Mouse (Mus musculus) ES-CJ7 (cell line): ENCODE data around the gene Klhl42.

Source experiments
- DNase-seq: peaks from one replicate; pipeline ENCODE4 v3.0.0; 2011; ENCODE audit warnings: low read depth, low spot score

Gene Klhl42

DNA sequence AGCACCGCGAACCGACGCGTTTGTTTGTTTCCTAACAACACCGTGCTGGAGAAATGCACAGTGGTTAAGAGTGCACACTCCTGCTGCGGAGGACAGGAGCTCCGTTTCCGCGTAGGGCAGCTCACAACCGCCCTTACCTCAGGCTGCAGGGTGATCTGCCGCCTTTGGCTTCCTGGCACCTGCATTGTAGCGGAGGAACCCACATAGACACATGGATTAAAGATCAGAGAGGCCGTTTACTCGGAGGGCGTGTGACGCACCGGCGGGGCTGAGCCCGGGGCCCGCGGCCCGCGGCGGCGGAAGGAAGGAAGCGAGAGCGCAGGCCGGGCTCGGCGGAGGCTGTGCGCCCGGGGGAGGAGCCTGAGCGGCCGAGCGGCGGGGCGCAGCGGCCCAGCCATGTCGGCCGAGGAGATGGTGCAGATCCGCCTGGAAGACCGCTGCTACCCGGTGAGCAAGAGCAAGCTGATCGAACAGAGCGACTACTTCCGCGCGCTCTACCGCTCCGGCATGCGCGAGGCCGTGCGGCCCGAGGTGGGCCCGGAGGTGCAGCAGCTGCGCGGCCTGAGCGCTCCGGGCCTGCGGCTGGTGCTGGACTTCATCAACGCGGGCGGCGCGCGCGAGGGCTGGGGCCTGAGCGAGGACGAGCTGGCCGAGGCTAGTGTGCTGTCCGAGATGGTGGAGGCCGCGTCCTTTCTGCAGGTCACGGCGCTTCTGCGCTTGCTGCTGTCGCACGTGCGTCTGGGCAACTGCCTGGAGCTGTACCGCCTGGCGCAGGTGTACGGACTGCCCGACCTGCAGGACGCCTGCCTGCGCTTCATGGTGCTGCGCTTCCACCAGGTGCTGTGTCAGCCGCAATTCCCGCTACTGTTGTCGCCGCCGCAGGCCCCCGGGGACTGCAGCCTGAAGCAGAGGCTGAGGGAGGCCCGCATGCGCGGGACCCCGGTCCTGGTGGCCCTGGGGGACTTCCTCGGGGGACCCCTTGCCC lies at the start of gene Klhl42:
Gene Klhl42 (plus strand): TSS at position 244 of the 985 bp plus-strand sequence.
- peak; percentile 61 for DNase-seq

DNA sequence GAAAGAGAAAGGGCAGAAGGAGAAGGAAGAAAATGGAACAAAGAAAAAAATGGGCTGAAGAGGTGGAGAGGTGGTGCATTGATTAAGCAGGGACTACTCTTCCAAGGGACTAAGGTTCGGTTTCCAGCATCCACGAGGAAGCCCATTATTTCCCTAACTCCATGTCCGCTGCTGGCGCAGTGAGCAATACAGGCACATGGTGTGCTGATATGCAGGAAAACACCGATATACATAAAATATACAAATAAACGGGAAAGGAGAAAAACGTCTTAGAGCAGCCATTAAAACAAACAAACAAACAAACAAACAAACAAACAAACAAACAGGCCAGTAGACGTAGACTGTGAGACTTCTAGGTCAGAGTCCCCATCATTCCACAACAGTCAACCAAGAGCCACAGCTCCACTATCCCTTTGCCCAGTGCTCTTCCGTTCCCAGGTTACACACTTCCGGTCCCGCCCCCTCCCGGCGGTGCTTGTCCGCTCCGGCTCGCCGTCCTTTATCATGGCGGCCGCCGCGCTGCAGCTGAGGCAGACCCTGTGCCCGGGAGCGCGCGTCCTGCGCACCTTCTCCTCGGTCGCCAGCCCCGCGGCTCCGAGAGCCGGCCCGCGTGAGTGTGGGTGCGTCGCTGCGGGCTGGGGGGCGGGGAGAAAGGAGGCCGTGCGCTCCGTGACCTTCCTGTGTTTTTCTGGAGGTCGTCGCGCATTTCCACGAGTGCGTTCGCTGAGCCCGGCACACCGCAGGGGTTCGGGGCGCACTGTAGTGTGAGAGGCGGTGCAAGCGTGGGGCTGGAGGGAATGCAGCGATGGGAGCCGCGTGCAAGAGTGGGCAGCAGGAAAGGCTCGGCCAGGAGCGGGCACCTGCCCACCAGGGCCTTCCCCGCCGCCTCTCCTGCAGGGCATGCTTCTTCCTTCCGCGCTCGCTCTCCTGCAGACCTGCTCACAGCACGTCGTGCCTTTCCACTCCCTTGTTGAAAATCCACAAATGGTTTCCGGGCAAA lies 48.6 kb upstream of the Klhl42 start, which contains the start of gene Mrps35:
Gene Mrps35 (plus strand): TSS at position 474 of the 1,000 bp plus-strand sequence.
- DNase-seq: peak; percentile 91

DNA sequence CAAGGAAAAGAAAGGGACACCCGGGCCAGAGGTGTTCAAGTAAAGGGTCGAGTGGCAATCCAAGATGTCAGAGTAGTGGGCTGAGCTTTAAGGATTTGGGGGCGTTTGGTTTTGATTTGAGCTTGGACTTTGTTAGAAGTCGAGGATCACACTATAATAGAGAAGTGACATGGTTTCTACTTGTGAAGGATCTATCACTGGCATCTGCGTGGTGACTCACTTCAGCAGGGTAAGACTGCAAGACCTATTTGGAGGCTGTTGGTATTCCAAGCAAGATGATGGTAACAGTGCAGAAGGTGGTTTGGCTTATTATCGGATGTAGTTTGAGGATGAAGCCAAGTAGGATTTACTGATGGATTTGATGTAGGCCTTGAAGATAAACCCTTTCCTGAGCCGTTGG lies 47.5 kb upstream of the Klhl42 start:
- no peak for DNase-seq

DNA sequence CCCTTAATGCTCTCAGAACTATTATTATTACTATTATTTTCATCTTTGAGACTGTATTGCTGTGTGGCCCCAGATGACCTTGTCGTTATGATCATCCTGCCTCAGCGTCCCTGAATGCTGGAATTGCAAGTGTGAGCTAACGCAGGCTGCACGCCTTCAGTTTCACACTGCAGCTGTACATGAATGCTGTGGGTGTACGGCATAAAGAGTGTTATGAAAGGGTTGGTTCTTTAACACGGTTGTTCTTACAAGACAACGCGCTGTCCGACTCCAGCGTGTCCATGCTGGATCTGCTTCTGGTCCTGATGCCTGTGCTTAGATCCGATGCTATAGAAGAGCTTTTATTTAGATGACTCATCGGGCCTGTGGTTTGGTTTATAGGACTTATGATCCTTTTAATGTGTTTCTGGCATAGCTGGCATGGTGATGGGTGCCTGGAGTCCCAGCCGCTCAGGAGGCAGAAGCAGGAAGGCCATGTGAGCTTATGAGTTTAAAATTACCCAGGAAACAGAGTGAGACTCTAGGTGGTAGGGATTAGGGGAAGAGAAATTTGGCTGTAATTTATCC lies 41.9 kb upstream of the Klhl42 start:
- no peak for DNase-seq

DNA sequence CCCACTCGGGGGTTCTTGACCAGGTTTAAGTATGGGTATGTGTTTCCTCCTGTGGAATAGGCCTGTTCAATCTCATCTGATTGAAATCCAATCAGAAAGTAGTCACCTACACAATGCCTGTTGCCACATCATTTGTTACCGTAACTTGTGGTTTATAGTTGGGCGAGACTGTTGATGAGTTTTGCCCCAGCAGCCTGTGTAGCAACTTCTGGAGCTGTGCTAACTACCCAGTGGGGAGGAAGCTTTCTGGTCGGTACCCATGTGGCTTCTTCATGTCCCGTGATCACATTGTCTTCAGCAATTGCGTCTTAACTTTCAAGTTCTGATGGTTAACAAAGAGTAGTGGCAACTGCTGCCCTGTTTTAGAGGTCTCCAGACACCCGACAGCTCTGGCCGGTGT lies 39.5 kb upstream of the Klhl42 start:
- no peak for DNase-seq

DNA sequence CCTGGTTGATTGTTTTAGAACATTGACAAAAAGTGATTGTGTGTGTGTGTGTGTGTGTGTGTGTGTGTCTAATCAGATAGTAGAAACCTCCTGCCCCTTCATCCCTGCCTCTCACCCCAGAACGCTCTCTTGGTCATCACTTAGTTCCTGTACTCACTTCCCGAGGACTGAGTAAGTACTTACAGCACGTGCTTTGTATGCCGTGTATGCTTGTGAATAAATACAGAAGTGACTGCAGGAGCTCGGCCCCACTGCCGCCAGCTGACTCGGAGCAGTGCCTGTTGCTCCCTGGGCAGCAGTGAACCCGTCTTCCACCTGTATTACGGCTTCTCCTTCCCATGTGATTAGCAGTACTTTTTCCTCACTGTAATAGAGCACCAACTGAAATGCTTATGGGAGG lies 38.7 kb upstream of the Klhl42 start:
- DNase-seq: no peak

DNA sequence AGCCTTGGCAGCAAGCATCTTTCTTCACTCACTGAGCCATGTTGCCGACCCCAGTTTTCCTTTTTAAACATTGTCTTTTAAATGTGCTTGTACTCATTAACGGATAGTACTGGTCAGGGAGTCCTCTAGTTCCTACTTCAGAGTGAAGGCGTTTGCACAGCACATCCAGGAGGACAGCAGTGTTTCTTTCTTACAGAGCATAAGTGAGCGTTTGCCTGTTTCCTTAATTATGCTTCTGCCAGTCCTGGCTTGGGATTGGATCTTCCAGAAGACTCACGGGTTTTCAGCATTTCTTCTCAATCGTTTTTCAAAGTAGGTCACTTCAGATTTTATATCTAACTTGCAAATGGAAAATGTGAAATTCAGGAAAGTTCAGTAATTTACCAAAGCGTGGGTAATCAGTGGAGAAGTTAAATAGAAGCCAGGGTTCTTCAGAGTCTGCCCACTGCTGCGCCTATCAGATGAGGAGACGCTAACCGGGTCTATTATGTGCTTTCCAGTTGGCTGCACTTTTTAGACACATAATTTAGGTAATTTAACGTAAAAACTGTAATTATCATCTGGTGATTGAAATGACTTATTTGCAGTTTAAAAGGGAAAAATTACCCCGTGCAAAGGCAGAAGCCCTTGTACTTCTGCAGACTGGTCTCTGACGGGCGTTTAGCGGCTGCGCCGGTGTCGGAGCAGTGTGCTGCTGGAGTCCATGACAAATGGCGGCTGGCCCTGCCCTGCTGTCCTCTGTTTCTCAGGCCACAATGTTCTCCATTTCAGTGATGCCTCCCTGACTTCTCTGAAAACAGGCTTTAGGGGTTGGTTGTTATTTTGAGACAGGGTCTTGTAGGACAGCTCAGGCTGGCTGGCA lies 37.2 kb upstream of the Klhl42 start:
- DNase-seq: no peak

DNA sequence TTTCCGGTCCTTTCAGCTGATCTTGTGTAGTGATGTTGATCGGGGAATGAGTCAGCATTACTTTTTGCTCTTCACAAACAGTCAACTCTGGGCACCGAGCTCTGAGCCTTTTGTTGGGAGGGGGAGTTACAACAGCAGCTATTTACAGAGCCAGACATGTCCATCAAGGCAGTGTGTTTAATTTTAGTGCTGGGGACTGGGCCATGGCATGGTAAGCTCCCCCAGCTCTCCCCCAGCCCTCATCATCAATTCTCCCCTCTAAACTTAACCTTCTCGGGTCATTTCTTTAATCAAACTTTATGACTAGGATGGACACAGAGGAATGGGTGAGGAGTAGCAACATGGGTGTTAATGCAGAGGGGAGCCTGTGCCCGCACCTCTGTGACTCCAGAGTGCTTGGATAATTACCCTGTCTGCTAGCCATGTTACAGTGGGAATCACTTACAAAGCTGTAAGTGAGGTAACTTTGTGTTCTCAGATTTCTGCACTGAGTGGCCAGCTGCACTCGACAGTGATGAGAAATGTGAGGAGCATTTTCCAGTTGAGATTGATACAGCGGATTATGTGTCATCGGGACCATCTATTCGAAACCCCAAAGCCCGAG lies 35.7 kb upstream of the Klhl42 start:
- no peak for DNase-seq

DNA sequence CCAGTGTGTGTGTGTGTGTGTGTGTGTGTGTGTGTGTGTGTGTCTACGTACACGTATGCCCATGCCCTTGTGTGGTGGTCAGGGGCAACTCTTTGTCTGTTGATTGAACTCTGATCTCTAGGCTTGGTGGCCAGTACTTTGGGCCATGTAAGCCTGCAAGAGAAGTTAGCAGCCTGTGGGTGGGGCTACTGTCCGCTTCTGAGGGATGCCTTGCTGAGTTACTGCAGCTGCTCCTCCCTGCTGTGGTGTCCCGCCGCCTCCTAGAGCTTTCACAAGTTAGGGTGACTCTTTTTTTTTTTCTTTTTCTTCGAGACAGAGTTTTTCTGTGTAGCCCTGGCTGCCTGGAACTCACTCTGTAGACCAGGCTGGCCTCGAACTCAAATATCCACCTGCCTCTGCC lies 31.9 kb upstream of the Klhl42 start:
- no peak for DNase-seq

DNA sequence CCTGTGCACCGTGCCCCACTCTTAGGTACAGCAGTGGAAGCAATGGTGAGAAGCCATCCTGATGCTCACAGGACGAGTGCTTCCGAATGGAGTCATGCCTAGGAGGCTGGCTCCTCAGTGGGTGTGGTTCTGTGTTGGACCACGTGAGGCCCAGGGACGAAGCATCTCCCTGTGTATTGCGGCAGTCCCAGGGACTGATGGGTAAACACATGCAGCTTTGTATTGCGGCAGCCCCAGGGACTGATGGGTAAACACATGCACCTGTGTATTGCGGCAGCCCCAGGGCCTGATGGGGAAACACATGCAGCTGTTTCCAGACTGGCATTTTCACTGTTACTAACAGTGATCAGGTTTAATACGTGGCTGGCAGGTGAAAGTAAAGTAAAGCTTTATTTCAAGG lies 29.5 kb upstream of the Klhl42 start:
- no peak for DNase-seq

DNA sequence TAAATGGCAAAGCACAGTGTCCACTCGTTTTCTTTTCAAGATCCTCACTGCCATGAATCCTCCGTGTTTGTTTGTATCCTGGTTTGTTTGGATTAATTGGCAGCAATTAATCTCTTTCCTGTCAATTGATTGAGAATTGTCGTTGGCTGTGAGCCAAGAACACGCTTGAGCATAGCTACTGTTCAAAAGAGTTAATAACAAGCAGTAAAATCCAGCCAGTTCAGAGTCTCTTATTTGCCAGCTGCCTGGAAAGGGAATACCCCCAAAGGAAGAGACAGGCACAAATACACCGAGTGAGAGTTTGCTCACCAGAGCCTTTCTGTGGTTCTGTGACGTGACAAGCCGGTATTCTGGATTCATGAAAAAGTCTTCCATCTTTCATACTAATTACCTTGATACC lies 29.1 kb upstream of the Klhl42 start:
- DNase-seq: no peak

DNA sequence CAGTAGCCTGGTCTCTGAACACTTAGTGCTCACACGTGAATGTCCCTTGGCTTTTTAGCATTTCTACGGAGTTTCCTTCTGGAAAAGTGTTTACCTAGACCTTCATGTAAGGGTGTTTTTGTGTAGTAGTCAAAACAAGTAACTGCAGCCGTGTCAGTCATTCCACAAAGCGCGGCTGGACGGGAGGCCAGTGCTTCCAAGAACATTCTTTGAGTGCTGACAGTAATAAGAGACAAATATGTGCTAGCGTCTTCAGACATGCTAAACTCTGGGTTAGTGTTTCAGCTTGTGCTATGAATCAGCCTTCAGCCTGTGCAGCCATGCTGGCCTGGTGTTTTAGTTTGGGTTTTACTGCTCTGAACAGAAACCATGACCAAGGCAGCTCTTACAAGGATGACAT lies 28.5 kb upstream of the Klhl42 start:
- DNase-seq: no peak

DNA sequence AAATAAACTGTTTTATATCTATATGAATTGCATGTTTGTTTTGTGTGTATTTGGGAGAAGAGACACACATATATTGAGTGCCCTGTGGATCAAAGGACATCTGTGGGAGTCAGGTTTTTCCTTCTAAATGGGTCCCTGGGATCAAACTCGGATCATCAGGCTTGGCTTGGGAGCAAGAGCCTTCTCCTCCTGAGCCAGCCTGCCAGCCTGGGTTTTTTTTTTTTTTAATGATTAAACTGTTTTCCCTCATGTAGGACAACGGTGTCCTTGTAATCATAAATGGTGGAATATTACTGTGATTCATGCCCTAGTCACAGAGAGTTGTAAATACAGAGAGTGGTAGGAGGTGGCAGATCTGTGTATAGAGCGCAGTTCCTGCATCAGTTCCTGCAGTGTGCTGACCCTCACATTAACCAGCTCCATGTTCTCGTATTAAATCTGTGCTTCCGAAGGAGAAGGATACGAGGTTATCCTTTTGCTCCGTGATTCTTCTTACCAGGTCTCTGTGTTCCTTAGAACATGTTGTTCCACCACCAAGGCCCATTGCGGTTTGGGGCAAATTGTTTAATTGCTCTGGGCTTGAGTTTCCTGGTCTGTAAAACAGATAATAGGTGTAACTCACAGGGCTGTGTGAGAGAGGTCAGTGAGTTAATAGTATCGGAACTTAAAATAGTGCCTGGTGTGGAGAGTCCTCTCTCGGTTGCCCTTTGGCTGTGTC lies 26.8 kb upstream of the Klhl42 start:
- no peak for DNase-seq

DNA sequence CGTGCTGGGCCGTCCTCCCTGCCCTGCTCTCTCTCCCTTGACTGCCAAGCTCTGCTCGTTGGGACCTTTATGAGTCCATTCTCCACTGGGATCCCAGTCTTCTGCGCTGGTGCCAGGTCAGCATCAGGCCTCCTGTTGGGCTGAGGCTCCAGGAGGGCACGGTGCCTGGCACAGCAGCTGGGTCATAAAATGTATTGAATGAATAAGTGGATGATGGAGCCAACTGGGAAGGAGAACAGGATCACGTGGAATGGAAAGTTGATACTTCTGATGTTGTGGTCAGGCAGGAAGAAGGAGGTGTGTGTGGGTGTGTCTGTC lies 26.3 kb upstream of the Klhl42 start:
- no peak for DNase-seq

DNA sequence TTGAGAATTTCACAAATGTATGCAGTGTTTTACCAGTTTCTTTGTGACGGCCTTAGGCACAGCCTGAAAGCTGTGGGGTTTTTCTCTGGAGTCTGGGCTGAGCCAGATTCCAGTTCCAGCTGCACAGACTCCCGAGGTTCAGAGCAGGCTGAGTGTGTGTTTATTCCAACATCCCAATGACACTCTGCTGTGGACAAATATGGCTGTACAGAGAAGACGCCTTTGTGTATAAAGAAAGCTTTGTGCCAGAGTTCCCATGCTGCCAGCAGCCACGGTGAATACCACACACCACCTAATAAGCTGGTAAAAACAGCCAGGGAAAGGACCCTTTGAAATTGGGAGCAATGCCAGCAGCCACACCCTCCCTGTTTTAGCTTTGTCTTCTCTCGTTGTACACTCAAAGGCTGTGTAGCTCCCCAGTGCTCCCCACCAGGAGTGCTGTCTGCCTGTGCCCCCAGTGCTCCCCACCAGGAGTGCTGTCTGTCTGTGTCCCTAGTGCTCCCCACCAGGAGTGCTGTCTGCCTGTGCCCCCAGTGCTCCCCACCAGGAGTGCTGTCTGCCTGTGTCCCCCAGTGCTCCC lies 15.3 kb upstream of the Klhl42 start:
- DNase-seq: peak; percentile 34

DNA sequence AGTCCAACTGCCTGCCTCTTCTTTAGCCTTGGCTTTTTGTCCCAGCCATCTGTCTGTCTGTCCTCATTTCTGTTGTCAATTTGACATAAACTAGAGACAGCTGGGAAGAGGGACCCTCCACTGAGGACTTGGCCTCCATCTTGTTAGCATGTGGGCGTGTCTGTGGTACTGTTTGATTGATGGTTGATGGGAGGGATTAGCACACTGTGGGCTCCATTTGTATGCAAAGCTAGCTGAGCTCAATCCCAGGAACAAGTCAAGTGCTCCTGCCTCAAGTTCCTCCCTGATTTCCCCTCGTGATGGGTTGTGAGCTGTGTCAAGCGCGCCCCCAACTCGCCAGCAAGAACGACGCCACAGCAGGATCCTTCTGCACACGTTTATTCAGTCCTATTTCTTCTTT lies 14.3 kb upstream of the Klhl42 start:
- peak; percentile 94 for DNase-seq

DNA sequence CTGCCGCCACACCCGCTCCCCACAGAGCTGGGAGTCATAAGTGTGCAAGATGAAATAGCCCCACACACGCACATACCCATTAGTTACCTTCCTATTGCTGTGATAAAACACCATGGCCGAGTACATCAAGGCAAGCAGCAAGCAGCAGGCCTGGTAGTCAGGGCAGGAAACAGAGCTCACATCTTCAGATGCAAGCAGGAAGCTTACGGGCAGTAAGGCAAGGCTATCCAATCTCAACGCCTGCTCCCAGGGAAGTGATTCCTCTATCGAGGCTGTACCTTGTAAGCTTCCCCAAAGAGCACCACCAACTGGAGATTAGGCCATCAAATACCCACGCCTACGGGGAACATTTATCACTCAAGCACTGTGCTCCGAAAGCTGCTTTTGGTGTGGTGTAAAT lies 11.3 kb upstream of the Klhl42 start:
- peak; percentile 49 for DNase-seq

DNA sequence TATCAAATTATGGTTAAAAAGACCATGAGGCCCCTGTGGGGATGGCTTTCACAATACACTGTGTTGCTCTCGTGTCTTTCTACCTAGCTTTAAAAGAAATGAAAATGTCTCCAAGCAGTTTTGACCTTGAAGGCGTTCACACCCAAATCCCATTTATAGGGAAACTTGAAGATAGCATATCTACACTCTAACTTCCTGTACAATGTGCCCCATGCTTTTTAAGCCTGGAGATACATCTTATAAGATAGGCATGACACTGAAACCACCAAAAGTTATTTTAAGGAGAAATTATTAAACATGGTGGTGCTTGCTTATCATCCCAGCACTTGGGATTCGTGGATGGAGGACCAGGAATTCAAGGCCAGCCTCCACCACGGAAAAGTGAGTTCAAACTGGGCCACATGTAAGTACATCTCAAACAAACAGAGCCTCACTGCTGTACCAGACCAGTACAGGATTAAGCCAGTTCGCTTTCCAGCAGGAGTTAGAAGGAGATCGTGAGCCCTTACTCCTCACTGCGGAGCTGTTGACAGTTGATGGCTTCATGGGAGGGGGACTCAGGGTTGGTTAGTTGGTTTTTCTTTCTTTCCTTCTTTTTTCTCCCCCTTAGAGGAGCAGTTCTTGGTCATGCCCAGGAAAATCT lies 5.7 kb upstream of the Klhl42 start:
- DNase-seq: peak; percentile 69

DNA sequence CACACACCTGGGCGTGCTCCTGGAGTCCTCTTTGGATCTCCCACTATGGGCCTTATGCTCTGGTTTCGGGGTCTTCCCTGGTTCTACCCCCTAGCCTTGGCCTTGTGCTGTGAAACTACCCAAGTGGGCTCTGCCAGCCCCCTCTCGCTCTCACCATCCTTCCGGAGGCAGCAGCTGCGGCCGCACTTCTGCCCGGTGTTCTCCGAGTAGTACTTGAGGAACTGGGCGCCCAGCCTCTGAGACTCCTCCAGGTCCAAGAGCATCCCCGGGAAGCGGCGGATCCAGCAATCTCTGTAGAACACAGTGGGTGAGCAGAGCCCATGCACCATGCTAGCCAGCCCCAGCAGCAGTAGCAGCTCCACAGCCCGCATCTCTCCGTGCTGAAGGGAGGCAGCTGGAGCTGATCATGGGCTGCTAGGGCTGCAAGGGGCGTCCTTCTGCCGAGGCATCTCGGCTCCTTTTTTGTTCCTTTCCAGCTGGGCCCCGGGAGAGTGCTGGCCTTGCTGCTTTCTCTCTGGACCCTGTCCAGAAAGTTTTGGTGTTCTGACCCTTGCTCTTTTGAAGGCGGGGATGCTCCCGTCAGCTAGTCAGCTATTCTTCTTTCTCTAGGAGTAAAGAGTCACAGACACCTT lies 4.5 kb upstream of the Klhl42 start, which contains the start of gene Mansc4:
Gene Mansc4 (minus strand): TSS at position 439 of the 632 bp plus-strand sequence.
- DNase-seq: no peak
